17 mouse cellular contexts compared by ENCODE assay signal in genomic region chr7:137812839-137813238, GRCm38 (mm10).
A peak's percentile ranks its signal among the peaks of the same experiment; 100 is the strongest.
DNase-seq lines count a peak whose midpoint lies in the region.
"Had no signal": no experiment of that assay in that cellular context is flagged by ENCODE, and none has a peak within 500 bp of the region (broad histone marks: within the 10 kb centered on the region; RNA-seq: fewer than 3 reads in every experiment).

No protein-coding gene starts in this region.

- DNase-seq in heart, adult 11 months: peak; percentile 58
- DNase-seq in heart, postnatal 25 days (ENCODE audit: low spot score): no peak
- DNase-seq in lung, postnatal 10 days: peak; percentile 15
- DNase-seq in lung, postnatal 36 days: no peak
- peak; percentile 4 to 71 for DNase-seq in left cerebral cortex, postnatal 25 days (ENCODE audit: low spot score in 2 of 2)
- DNase-seq in left cerebral cortex, postnatal 4 days: peak; percentile 63
- DNase-seq in spleen, postnatal 14 days (ENCODE audit: low spot score in 2 of 2): no peak
- DNase-seq: adrenal gland, adult 2 months; cerebellum, adult 11-12 months; cerebellum, postnatal 25 days; gastrocnemius, adult 2 months; heart, postnatal 4 days; kidney, adult 9 months; kidney, postnatal 14 days; midbrain, embryonic 14.5 days; thymus, adult 18-20 months; thymus, postnatal 36 days had no signal

- intact Hi-C loops in heart, postnatal 25 days (cut with DNase I): no loop called here
- intact Hi-C loops in left cerebral cortex, postnatal 25 days (cut with DNase I): no loop called here
- intact Hi-C loops in left cerebral cortex, postnatal 4 days (cut with DNase I): no loop called here

Comparison
In these comparisons a context has a peak if more than half of its experiments do, and no peak if none do; other contexts are left out.
1. DNase-seq: peak in heart, adult 11 months (single experiment), lung, postnatal 10 days (single experiment), left cerebral cortex, postnatal 25 days (2 of 2) and left cerebral cortex, postnatal 4 days (single experiment); none in heart, postnatal 25 days (single experiment), lung, postnatal 36 days (single experiment) and spleen, postnatal 14 days (0 of 2).